Mouse (Mus musculus) heart, embryonic 13.5 days (tissue): ENCODE measurements at regions not wholly inside any gene's neighbourhood (a gene's known extent, or its start where the extent isn't known, plus 50 kb on each side); places are given as distances from the start of the nearest gene placed in this dataset.
"Not testable (repeated sequence)": the region's sequence is repeated elsewhere in the genome, so short reads cannot be mapped to it uniquely, and the experiment has no call there.

Experiments used
- ATAC-seq: fragments of 200-750 bp; cut with Nextera tagmentation; 2 replicates; pipeline ENCODE4 v1.8.0; 2017; ENCODE audit warnings: moderate TSS enrichment; ENCODE audit not compliant: insufficient number of reproducible peaks, low FRiP score, low TSS enrichment; ENCODE audit errors: extremely low read depth
- H3K27ac ChIP-seq: fragments of 300-500 bp; sonication (generic); replicated peaks from 2 replicates; pipeline ENCODE4 v1.5.1; 2015; ENCODE audit warnings: moderate library complexity, mild to moderate bottlenecking, inconsistent platforms
- H3K27me3 ChIP-seq: fragments of 300-500 bp; sonication (generic); replicated peaks from 2 replicates; pipeline ENCODE4 v1.6.1; 2015; ENCODE audit warnings: mild to moderate bottlenecking, inconsistent platforms
- H3K36me3 ChIP-seq: fragments of 300-500 bp; sonication (generic); 2 replicates; pipeline ENCODE4 v1.6.1; 2015; ENCODE audit warnings: mild to moderate bottlenecking, inconsistent platforms
- H3K4me1 ChIP-seq: fragments of 300-500 bp; sonication (generic); 2 replicates; pipeline ENCODE4 v1.6.1; 2015; ENCODE audit warnings: inconsistent platforms
- H3K4me2 ChIP-seq: fragments of 300-500 bp; sonication (generic); 2 replicates; pipeline ENCODE4 v1.6.1; 2015; ENCODE audit warnings: inconsistent platforms, mild to moderate bottlenecking, moderate library complexity
- H3K4me3 ChIP-seq: fragments of 300-500 bp; sonication (generic); 2 replicates; pipeline ENCODE4 v1.5.1; 2015; ENCODE audit warnings: moderate library complexity, mild to moderate bottlenecking, inconsistent platforms
- H3K9ac ChIP-seq: fragments of 300-500 bp; sonication (generic); 2 replicates; pipeline ENCODE4 v1.6.1; 2015; ENCODE audit warnings: inconsistent platforms, mild to moderate bottlenecking, moderate library complexity
- H3K9me3 ChIP-seq: fragments of 300-500 bp; sonication (generic); 2 replicates; pipeline ENCODE4 v1.6.1; 2016; ENCODE audit warnings: inconsistent platforms
- WGBS: fragments of 180-500 bp; shearing (Covaris S2); methylation state at CpG from one replicate; pipeline ENCODE4 v1.1.7; 2015; ENCODE audit warnings: mixed read lengths; 5-methylcytosine and 5-hydroxymethylcytosine counted together

DNA sequence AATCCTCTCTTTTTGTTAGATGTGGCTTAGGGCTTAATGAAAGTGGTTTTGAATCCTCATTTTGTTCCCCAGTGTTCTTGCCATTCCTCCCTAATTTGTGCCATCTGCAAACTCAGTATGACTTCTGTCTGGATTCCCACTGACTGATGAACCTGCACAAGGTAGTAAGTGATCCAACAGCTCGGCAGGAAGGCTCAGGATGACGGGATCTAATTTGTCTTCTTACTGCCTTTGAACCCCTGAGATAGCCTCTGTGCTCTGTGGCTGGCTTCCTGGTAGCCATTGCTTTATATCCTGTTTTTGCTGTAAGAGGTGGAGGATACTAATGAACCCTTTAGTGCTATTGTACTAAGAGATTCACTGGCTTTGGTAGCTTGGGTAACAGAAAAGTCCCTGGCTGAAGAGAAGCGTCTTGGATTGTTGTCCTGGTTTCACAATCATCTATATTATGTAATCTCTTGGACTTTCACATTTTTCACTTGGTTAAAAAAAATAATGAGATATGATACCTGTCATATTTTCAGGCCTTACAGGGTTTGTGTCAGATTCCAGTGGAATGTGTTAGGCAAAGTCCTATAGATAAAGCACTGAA, 86.2 kb downstream of the Dusp6 start:
- WGBS: 60% methylated on average over 3 of the region's 3 CpGs
- no peak overlapping the region for H3K27ac ChIP-seq
- H3K4me2 ChIP-seq: no peak overlapping the region
- ATAC-seq: no peak
- H3K4me1 ChIP-seq: no peaks in the 10 kb centered on the region
- no peak overlapping the region for H3K9ac ChIP-seq
- no peaks in the 10 kb centered on the region for H3K36me3 ChIP-seq
- no peaks in the 10 kb centered on the region for H3K27me3 ChIP-seq
- H3K9me3 ChIP-seq: no peaks in the 10 kb centered on the region
- H3K4me3 ChIP-seq: no peak overlapping the region

GRCm38 (mm10) chr10:99353541-99354292, 90.7 kb downstream of the Dusp6 start:
- Histone ChIP-seq H3K4me2 (no peak overlapping the region), H3K9ac (no peak overlapping the region), H3K27me3 (no peaks in the 10 kb centered on the region), H3K36me3 (no peaks in the 10 kb centered on the region), H3K9me3 (no peaks in the 10 kb centered on the region), H3K4me3 (no peak overlapping the region), H3K27ac (no peak overlapping the region), H3K4me1 (no peaks in the 10 kb centered on the region)
- ATAC-seq: no peak
- 65% methylated on average over 18 of the region's 18 CpGs for WGBS

DNA sequence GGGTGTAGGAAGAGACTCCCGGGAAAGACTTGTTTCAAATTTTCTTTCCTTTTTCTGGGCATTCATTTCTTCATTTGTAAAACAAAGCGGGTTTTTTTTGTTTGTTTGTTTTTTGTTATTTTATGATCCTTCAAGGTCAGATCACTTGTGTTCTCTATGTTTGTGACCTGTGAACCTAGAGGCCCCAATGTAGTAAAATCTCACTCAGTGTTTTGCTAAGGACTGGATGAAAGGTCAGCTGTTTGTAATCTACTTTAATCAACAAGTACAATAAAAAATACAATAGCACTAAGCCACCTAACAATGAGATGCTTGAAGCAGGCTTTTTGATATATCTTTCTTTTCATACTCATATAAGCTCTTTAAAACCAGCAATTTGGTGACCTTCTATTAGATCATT, 91.3 kb downstream of the Dusp6 start:
- no peak overlapping the region for H3K4me2 ChIP-seq
- H3K9ac ChIP-seq: no peak overlapping the region
- H3K36me3 ChIP-seq: no peaks in the 10 kb centered on the region
- no peak for ATAC-seq
- no peak overlapping the region for H3K4me3 ChIP-seq
- H3K4me1 ChIP-seq: no peaks in the 10 kb centered on the region
- no peak overlapping the region for H3K27ac ChIP-seq
- no peaks in the 10 kb centered on the region for H3K27me3 ChIP-seq
- WGBS: 77% methylated on average over 2 of the region's 2 CpGs
- H3K9me3 ChIP-seq: no peaks in the 10 kb centered on the region

- 88% methylated on average over 4 of the region's 4 CpGs for WGBS
- H3K4me1 ChIP-seq: no peaks in the 10 kb centered on the region
Measured at GRCm38 (mm10) chr10:99355303-99355702, 92.3 kb downstream of the Dusp6 start.

DNA sequence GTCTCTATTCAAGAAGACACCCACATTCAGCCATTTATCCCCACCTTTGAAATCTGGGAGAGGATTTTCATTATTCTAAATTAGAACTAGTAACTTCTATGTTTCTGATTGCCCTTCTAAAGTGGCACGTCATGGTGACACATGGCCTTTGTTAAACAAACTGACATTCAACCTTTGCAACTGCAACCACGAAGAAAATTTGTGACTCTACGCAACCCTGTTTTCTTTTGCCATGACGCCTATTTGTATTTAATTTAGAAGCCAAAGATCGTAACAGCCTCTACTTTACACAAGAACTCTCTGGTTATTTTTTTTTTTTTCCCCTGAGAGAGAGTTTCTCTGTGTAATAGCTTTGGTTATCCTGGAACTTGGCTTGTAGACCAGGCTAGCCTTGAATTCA, 93.2 kb downstream of the Dusp6 start:
- Histone ChIP-seq H3K4me2 (no peak overlapping the region), H3K36me3 (no peaks in the 10 kb centered on the region), H3K4me1 (no peaks in the 10 kb centered on the region), H3K9me3 (no peaks in the 10 kb centered on the region), H3K27ac (no peak overlapping the region), H3K4me3 (no peak overlapping the region), H3K27me3 (no peaks in the 10 kb centered on the region), H3K9ac (no peak overlapping the region)
- WGBS: 84% methylated on average over 5 of the region's 5 CpGs
- ATAC-seq: no peak

More at GRCm38 (mm10) chr10:99355303-99355702, 92.3 kb downstream of the Dusp6 start:
- ATAC-seq: no peak
- no peaks in the 10 kb centered on the region for H3K9me3 ChIP-seq
- no peak overlapping the region for H3K9ac ChIP-seq
- H3K36me3 ChIP-seq: no peaks in the 10 kb centered on the region
- no peak overlapping the region for H3K27ac ChIP-seq
- no peak overlapping the region for H3K4me3 ChIP-seq
- no peak overlapping the region for H3K4me2 ChIP-seq
- H3K27me3 ChIP-seq: no peaks in the 10 kb centered on the region

DNA sequence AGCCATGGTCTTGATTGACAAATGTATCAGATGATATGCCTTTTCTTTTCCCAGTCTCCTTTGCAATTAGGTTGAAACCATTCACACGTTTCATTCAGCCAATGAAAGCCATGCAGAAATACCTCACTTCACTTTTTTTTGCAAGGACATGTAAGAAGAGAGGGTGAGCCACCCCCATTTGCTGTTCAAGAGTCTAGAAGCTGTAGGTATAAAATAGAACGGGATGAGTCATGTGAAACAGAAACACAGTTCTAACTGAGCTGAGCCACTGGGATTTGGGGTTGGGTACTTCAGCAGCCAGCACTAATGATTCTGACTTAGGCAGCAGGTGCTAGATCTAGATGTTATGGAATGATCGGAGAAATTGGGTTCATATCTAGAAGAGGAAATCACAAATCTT, 93.9 kb downstream of the Dusp6 start:
- H3K36me3 ChIP-seq: no peaks in the 10 kb centered on the region
- whole genome bisulfite sequencing: 74% methylated on average over 3 of the region's 3 CpGs
- H3K4me2 ChIP-seq: no peak overlapping the region
- no peaks in the 10 kb centered on the region for H3K4me1 ChIP-seq
- ATAC-seq: no peak
- no peak overlapping the region for H3K27ac ChIP-seq
- H3K27me3 ChIP-seq: no peaks in the 10 kb centered on the region
- H3K4me3 ChIP-seq: no peak overlapping the region
- H3K9me3 ChIP-seq: no peaks in the 10 kb centered on the region
- no peak overlapping the region for H3K9ac ChIP-seq

DNA sequence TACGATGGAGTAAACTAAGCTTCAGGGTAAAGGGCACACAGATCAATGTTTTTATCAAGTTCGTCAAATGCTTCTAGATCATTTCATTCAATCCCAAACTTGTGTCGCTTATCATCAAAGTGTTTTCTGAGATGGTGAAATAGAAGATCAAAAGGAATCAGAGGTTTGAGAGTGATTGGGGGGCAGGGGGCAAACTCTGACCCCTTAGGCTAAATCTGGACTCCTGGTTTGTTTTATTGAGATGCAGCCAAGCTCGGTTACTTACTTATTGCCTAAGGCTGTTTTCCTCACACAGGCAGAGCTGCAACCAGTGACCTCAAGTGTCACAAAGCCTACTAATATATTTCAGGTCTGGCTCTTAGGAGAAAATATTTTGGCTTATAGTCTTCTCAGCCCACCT, 94.3 kb downstream of the Dusp6 start:
- WGBS: 80% methylated on average over 4 of the region's 4 CpGs
- Histone ChIP-seq H3K9ac (no peak overlapping the region), H3K27me3 (no peaks in the 10 kb centered on the region), H3K36me3 (no peaks in the 10 kb centered on the region), H3K4me3 (no peak overlapping the region), H3K27ac (no peak overlapping the region), H3K4me1 (no peaks in the 10 kb centered on the region), H3K4me2 (no peak overlapping the region), H3K9me3 (no peaks in the 10 kb centered on the region)
- ATAC-seq: no peak

DNA sequence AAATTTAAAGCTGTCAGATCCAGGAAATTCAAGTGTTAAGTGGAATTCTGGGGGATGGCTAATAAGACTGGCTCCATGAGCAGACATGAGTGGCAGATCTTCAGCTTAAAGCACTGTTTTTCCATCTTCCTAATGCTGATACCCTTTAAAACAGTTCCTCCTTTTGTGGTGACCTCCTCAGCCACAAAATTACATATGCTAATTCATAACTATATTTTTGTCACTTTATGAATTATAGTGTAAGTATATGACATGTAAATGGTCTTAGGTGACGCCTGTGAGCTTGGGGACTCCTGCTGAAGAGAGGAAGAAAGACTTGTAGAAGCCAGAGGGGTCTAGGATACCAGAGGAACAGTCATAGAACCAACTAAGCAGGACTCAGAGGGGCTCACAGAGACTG, 95.2 kb downstream of the Dusp6 start:
- 70% methylated on average over 1 of the region's 1 CpGs for WGBS
- Histone ChIP-seq H3K27ac (no peak overlapping the region), H3K4me3 (no peak overlapping the region), H3K4me1 (no peaks in the 10 kb centered on the region), H3K36me3 (no peaks in the 10 kb centered on the region), H3K9me3 (no peaks in the 10 kb centered on the region), H3K9ac (no peak overlapping the region), H3K27me3 (no peaks in the 10 kb centered on the region), H3K4me2 (no peak overlapping the region)
- ATAC-seq: no peak

DNA sequence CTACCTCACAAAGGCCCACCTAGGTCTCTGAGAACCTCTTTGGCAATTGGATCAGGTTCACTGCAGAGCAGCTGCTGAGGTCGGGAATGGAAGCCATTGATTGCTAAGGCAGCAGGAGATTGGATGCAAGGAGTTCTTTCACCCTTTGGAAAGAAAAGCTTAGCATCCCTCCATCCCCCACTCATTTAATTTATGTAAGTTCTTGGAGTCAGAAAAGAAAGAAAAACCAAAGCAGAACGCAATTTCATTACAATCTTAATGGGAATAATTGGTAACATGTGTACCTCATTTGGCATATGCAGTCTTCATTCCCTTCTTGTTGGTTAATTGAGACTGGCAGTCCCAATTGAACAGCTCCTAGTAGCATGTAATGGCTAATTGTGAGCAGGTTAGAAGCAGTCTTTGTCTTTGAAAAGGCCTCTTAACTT, 96.4 kb downstream of the Dusp6 start:
- H3K4me1 ChIP-seq: no peaks in the 10 kb centered on the region
- no peak for ATAC-seq
- no peak overlapping the region for H3K4me3 ChIP-seq
- no peak overlapping the region for H3K9ac ChIP-seq
- no peaks in the 10 kb centered on the region for H3K36me3 ChIP-seq
- H3K27me3 ChIP-seq: no peaks in the 10 kb centered on the region
- WGBS: 57% methylated on average over 2 of the region's 2 CpGs
- H3K9me3 ChIP-seq: no peaks in the 10 kb centered on the region
- H3K4me2 ChIP-seq: no peak overlapping the region
- H3K27ac ChIP-seq: no peak overlapping the region

- H3K4me3 ChIP-seq, H3K4me1 ChIP-seq, H3K36me3 ChIP-seq, H3K27me3 ChIP-seq, ATAC-seq, H3K9me3 ChIP-seq, H3K4me2 ChIP-seq, H3K9ac ChIP-seq, H3K27ac ChIP-seq: not testable (repeated sequence)
- WGBS: 47% methylated on average over 10 of the region's 10 CpGs
Measured at GRCm38 (mm10) chr10:99360601-99361000, 97.6 kb downstream of the Dusp6 start.

DNA sequence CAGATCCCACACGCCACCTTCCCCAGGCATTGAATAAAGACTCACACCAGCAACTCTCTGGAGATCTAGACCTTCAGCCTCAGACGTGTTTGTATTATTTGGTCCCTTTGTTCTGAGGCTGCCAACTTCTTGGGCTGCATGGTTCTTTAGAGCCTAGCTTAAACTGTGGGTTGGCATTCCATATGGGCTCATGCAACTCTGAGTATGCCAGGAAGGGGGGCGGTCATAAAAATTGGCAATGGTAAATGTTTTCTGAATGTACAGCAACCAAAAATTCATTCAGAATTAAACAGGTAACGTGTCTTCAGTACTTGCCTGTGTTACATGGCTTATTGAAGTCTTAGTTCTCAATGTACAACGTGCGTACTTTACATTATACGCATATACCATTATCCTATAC, 103.1 kb downstream of the Dusp6 start:
- no peak overlapping the region for H3K9ac ChIP-seq
- WGBS: 87% methylated on average over 7 of the region's 7 CpGs
- H3K36me3 ChIP-seq: no peaks in the 10 kb centered on the region
- H3K27me3 ChIP-seq: no peaks in the 10 kb centered on the region
- no peak overlapping the region for H3K4me2 ChIP-seq
- no peak overlapping the region for H3K4me3 ChIP-seq
- no peak overlapping the region for H3K27ac ChIP-seq
- ATAC-seq: no peak
- H3K4me1 ChIP-seq: no peaks in the 10 kb centered on the region
- no peaks in the 10 kb centered on the region for H3K9me3 ChIP-seq

GRCm38 (mm10) chr10:99367757-99368156, 104.7 kb downstream of the Dusp6 start:
- no peak overlapping the region for H3K4me2 ChIP-seq

More at GRCm38 (mm10) chr10:99367757-99368156, 104.7 kb downstream of the Dusp6 start:
- Histone ChIP-seq H3K27me3 (no peaks in the 10 kb centered on the region), H3K27ac (no peak overlapping the region), H3K9me3 (no peaks in the 10 kb centered on the region), H3K4me3 (no peak overlapping the region), H3K4me1 (no peaks in the 10 kb centered on the region), H3K36me3 (no peaks in the 10 kb centered on the region), H3K9ac (no peak overlapping the region)
- no peak for ATAC-seq
- 22% methylated on average over 6 of the region's 6 CpGs for WGBS
